Comparison of ENCODE assay signal across 13 mouse cellular contexts in genomic region chr6:35011953-35012352, GRCm38 (mm10).
"Had no signal": no experiment of that assay in that cellular context is flagged by ENCODE, and none has a peak within 500 bp of the region (broad histone marks: within the 10 kb centered on the region; RNA-seq: fewer than 3 reads in every experiment).

No protein-coding gene starts in this region.

- H3K4me2 ChIP-seq: liver, embryonic 11.5 days; liver, embryonic 15.5 days; midbrain, embryonic 13.5 days had no signal

- H3K4me1 ChIP-seq: limb, embryonic 10.5 days; liver, embryonic 15.5 days; midbrain, embryonic 13.5 days had no signal

- H3K9ac ChIP-seq: liver, embryonic 15.5 days; midbrain, embryonic 13.5 days had no signal

- DNase-seq: kidney, adult 9 months; kidney, postnatal 36 days; lung, adult 2 months; lung, postnatal 36 days; thymus, adult 18-20 months; thymus, postnatal 14 days had no signal

- ATAC-seq: lung, postnatal 0 days; midbrain, embryonic 13.5 days had no signal

- H3K27ac ChIP-seq: kidney, postnatal 0 days; left cerebral cortex, adult 2 months; limb, embryonic 10.5 days; liver, embryonic 15.5 days; midbrain, embryonic 13.5 days had no signal

- H3K9me3 ChIP-seq: limb, embryonic 10.5 days; liver, embryonic 15.5 days; midbrain, embryonic 13.5 days had no signal

- H3K27me3 ChIP-seq: liver, embryonic 15.5 days; midbrain, embryonic 13.5 days had no signal

- H3K4me3 ChIP-seq: left cerebral cortex, adult 2 months; limb, embryonic 10.5 days; liver, embryonic 15.5 days; midbrain, embryonic 13.5 days had no signal

- H3K36me3 ChIP-seq: limb, embryonic 10.5 days; liver, embryonic 15.5 days; midbrain, embryonic 13.5 days had no signal
